Mouse (Mus musculus) layer of hippocampus, postnatal 14 days (tissue): ENCODE measurements at regions not wholly inside any gene's neighbourhood (a gene's known extent, or its start where the extent isn't known, plus 50 kb on each side); places are given as distances from the start of the nearest gene placed in this dataset.

Experiments used
- DNase-seq, 2 experiments: peaks; one replicate each; pipeline ENCODE4 v3.0.0; 2021 to 2022; ENCODE audit warnings: low spot score in 2 of 2, mixed read lengths in 1 of 2

DNA sequence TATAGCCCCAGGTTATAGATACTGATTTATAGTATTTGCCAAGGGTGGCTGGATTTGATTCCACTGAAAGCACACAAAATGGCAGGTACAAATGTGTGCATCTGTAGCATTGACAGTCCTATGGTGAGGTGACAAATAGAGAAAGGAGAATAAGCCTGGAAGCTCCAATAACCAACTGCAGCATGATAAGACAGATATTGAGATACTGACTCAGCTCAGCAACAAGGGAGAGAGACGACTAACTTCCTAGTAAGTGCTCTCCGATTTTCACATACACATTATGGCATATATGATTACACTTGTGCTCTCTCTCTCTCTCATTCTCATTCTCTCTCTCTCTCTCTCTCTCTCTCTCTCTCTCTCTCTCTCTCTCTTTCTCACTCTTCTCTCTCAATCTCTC, 923.1 kb downstream of the Flrt2 start:
- no peak for DNase-seq

DNA sequence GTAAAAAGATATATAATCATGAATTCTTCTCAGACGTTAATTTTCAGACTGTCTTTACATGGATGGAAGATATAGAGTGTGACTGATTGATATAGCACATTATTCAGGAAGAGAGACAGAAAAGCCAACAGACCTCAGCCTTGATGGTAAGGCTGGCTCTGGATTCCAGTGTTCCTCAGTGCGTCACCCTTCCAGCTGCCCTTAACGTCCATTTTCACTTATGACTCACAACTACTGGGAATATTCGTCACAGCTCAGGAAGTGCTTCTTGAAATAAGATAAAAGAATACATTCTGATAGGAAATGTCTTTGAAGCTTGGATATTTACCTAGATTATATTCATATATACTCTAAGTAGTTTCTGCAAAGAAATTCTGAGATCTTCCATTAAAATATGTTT, 923.8 kb downstream of the Flrt2 start:
- no peak for DNase-seq

DNA sequence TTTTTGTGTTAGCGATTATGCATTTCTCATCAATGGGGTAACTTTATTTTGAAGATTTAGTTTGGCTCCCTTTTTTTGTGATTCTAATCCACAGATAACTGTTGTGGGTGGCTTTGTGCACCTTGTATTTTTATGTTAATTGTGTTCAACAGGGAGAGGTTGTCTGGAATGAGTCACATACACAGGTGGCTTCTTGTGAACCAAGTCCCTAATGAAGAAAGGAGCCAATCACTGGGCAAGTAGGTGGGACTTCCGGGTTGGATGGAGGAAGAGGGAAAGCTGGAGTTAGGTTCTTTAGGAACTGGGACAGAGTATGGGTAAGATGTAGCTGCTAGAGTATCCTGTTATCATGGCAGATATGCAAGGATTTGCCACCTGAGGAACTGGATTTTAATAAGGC, 925.2 kb downstream of the Flrt2 start:
- no peak for DNase-seq
